Mouse (Mus musculus) stomach, postnatal 0 days (tissue): ENCODE results near the gene Itgb3bp. TPM values are rescaled to one million over a fixed set of nuclear protein-coding genes. Genes with fewer than 3 reads are reported as not detected.

Experiments used
- ATAC-seq: fragments of 200-750 bp; cut with Nextera tagmentation; 2 replicates; pipeline ENCODE4 v1.8.0; 2017; ENCODE audit not compliant: low FRiP score, low TSS enrichment
- DNase-seq: peaks from one replicate; pipeline ENCODE4 v3.0.0-alpha.2; 2016; ENCODE audit warnings: low spot score
- H3K27ac ChIP-seq: fragments of 300-500 bp; sonication (generic); replicated peaks from 2 replicates; pipeline ENCODE4 v1.5.1; 2014; ENCODE audit warnings: mild to moderate bottlenecking, control low read depth
- H3K27me3 ChIP-seq: fragments of 300-500 bp; sonication (generic); 2 replicates; pipeline ENCODE4 v1.6.1; 2014; ENCODE audit warnings: low read length; ENCODE audit not compliant: control insufficient read depth, insufficient read depth
- H3K36me3 ChIP-seq: fragments of 300-500 bp; sonication (generic); 2 replicates; pipeline ENCODE4 v1.6.1; 2014; ENCODE audit warnings: low read length, mixed read lengths; ENCODE audit not compliant: control insufficient read depth, insufficient read depth
- H3K4me1 ChIP-seq: fragments of 300-500 bp; sonication (generic); replicated peaks from 2 replicates; pipeline ENCODE4 v1.6.1; 2014; ENCODE audit warnings: antibody characterized with exemption; ENCODE audit not compliant: control insufficient read depth, insufficient read depth
- H3K4me2 ChIP-seq: fragments of 300-500 bp; sonication (generic); replicated peaks from 2 replicates; pipeline ENCODE4 v1.6.1; 2014; ENCODE audit warnings: low read depth, mild to moderate bottlenecking, control low read depth, moderate library complexity
- H3K4me3 ChIP-seq: fragments of 300-500 bp; sonication (generic); 2 replicates; pipeline ENCODE4 v1.5.1; 2014; ENCODE audit warnings: low read depth, low read length, control low read depth
- H3K9ac ChIP-seq: fragments of 300-500 bp; sonication (generic); 2 replicates; pipeline ENCODE4 v1.6.1; 2014; ENCODE audit warnings: mild to moderate bottlenecking, low read length, control low read depth, mixed read lengths
- H3K9me3 ChIP-seq: fragments of 300-500 bp; sonication (generic); 2 replicates; pipeline ENCODE4 v1.6.1; 2016; ENCODE audit warnings: low read length; ENCODE audit not compliant: control insufficient read depth
- CTCF ChIP-seq: IDR thresholded peaks from 2 replicates; pipeline ENCODE4 v1.5.1; 2016; ENCODE audit warnings: antibody characterized with exemption, low read depth, mild to moderate bottlenecking, moderate library complexity
- EP300 ChIP-seq: optimal IDR thresholded peaks from 2 replicates; pipeline ENCODE3; 2016; ENCODE audit warnings: antibody characterized with exemption
- WGBS: fragments of 180-500 bp; shearing (Covaris S2); extraction: QIAGEN DNeasy Blood & Tissue Kit; methylation state at CpG from one replicate; pipeline ENCODE4 v1.1.7; 2014; 5-methylcytosine and 5-hydroxymethylcytosine counted together
- polyA plus RNA-seq: library from polyadenylated mRNA; unstranded; fragments of >200 nt; fragmentation: Nextera tagmentation; extraction: Ambion mirVana; gene quantifications from 2 replicates; pipeline ENCODE4 v1.2.1, GENCODE M21; 2015

Gene Itgb3bp
- polyA plus RNA-seq, 1 experiment from 2014 or later: 19.6 TPM

GRCm38 (mm10) chr4:99792365-99792764, 137.2 kb downstream of the Itgb3bp start:
- Histone ChIP-seq H3K4me3 (no peak overlapping the region), H3K9me3 (no peaks in the 10 kb centered on the region), H3K4me1 (no peaks in the 10 kb centered on the region), H3K4me2 (no peak overlapping the region), H3K9ac (no peak overlapping the region), H3K27ac (no peak overlapping the region), H3K27me3 (no peaks in the 10 kb centered on the region), H3K36me3 (no peaks in the 10 kb centered on the region)
- ATAC-seq: no peak
- DNase-seq: no peak
- WGBS: 90% methylated on average over 6 of the region's 6 CpGs
- TF ChIP-seq EP300 (no peak), CTCF (no peak)

DNA sequence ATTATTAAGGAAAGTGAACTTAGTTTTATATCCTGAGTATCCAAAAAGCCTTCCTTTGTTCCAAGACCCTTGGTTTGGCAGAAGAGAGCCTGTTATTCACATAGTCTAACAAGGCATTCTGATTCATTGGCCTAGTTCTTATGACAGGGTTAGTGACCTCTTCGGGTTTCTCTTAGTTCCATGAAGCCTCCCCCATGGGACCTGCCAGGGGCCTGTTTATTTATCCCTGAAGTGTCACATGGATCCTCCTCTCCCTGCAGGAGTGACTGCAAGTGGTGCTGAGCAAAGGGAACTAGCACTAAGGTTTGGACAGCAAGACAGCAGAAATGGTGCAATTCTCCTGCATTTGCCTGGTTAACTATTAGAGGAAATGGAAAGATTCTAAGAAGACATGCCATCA, 156.6 kb downstream of the Itgb3bp start:
- no peak overlapping the region for H3K4me2 ChIP-seq
- H3K27me3 ChIP-seq: no peaks in the 10 kb centered on the region
- no peak overlapping the region for H3K4me3 ChIP-seq
- TF ChIP-seq EP300: no peak
- TF ChIP-seq CTCF: no peak
- H3K36me3 ChIP-seq: no peaks in the 10 kb centered on the region
- WGBS: 12% methylated on average over 1 of the region's 1 CpGs
- no peaks in the 10 kb centered on the region for H3K9me3 ChIP-seq
- H3K9ac ChIP-seq: no peak overlapping the region
- DNase-seq: no peak
- no peak for ATAC-seq
- no peak overlapping the region for H3K27ac ChIP-seq
- H3K4me1 ChIP-seq: no peaks in the 10 kb centered on the region

DNA sequence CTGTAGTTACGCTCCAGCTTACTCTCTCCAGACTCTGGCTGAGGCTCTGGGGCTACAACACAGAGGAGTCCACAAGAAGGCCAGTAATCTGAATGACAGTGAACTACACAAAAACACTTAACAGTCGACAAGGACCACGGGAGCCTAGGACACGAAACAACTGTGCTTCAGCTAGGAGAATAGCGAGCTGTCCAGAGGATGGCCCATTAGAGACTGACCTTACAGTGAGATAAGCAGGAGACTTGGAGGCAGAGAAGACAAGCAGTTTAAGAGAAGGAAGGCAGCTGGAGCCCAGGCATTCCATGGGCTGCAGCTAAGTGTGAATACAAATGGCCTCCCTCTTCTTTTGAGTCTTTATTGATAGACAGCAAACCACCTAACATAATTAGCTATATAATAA, 159.1 kb downstream of the Itgb3bp start:
- no peak for ATAC-seq
- Histone ChIP-seq H3K4me3 (no peak overlapping the region), H3K36me3 (no peaks in the 10 kb centered on the region), H3K4me2 (no peak overlapping the region), H3K9me3 (no peaks in the 10 kb centered on the region), H3K4me1 (no peaks in the 10 kb centered on the region), H3K27ac (no peak overlapping the region), H3K27me3 (no peaks in the 10 kb centered on the region), H3K9ac (no peak overlapping the region)
- DNase-seq: no peak
- 83% methylated on average over 5 of the region's 5 CpGs for WGBS
- no peak for TF ChIP-seq CTCF
- TF ChIP-seq EP300: no peak

GRCm38 (mm10) chr4:99766753-99767152, 162.9 kb downstream of the Itgb3bp start:
- ATAC-seq (no peak), DNase-seq (peak; percentile 21)
- Histone ChIP-seq H3K36me3 (no peaks in the 10 kb centered on the region), H3K4me1 (no peaks in the 10 kb centered on the region), H3K4me3 (no peak overlapping the region), H3K27me3 (no peaks in the 10 kb centered on the region), H3K27ac (no peak overlapping the region), H3K9me3 (no peaks in the 10 kb centered on the region), H3K9ac (no peak overlapping the region), H3K4me2 (no peak overlapping the region)
- TF ChIP-seq CTCF (peak; percentile 68), EP300 (no peak)
- 67% methylated on average over 1 of the region's 1 CpGs for WGBS

- no peak for TF ChIP-seq EP300
- no peak for TF ChIP-seq CTCF
- Histone ChIP-seq H3K4me3 (no peak overlapping the region), H3K4me1 (no peaks in the 10 kb centered on the region), H3K9ac (no peak overlapping the region), H3K9me3 (no peaks in the 10 kb centered on the region), H3K36me3 (no peaks in the 10 kb centered on the region), H3K27ac (no peak overlapping the region), H3K4me2 (no peak overlapping the region), H3K27me3 (no peaks in the 10 kb centered on the region)
- ATAC-seq: no peak
- 37% methylated on average over 5 of the region's 5 CpGs for WGBS
- DNase-seq: no peak
These were observed 163.3 kb downstream of the Itgb3bp start for GRCm38 (mm10) chr4:99766303-99766702.

DNA sequence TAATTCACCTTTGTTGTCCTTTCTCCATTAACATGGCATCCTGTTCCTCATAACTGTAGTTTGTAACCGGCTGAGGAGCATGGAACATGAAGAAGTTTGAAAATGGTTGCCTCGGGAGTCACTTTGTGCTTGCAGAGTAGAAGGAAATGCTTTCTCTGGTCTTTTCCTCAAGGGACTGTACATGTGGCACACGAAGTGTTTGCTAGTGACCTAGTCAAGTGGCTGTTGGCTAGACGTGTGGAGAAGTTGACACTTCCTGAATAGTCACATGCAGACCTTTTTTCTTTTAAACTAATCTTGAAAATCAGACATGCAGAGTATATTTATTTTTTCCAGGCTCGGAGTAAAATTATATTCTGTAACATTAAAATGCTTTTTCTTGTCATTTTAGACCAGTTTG, 177.2 kb downstream of the Itgb3bp start:
- no peak for TF ChIP-seq CTCF
- TF ChIP-seq EP300: no peak
- 80% methylated on average over 5 of the region's 5 CpGs for WGBS
- Histone ChIP-seq H3K27me3 (no peaks in the 10 kb centered on the region), H3K27ac (no peak overlapping the region), H3K9me3 (no peaks in the 10 kb centered on the region), H3K4me3 (no peak overlapping the region), H3K9ac (no peak overlapping the region), H3K4me2 (no peak overlapping the region), H3K4me1 (no peaks in the 10 kb centered on the region), H3K36me3 (no peaks in the 10 kb centered on the region)
- DNase-seq (no peak), ATAC-seq (no peak)
